Mouse (Mus musculus) kidney, adult 9 months (tissue): ENCODE data around the gene H2-Ab1.
A peak's percentile ranks its signal among the peaks of the same experiment; 100 is the strongest.
"Not testable (repeated sequence)": the region's sequence is repeated elsewhere in the genome, so short reads cannot be mapped to it uniquely, and the experiment has no call there.

ENCODE experiments used
- DNase-seq: peaks from one replicate; pipeline ENCODE4 v3.0.0; 2022

H2-Ab1 gene

GRCm38 (mm10) chr17:34257594-34258375, at the start of gene H2-Ab1:
TSS of gene H2-Ab1 (plus strand) at chr17:34257689.
- DNase-seq = peak; percentile 87

- no peak for DNase-seq
Measured at GRCm38 (mm10) chr17:34207866-34208265, 49.6 kb upstream of the H2-Ab1 start.

DNA sequence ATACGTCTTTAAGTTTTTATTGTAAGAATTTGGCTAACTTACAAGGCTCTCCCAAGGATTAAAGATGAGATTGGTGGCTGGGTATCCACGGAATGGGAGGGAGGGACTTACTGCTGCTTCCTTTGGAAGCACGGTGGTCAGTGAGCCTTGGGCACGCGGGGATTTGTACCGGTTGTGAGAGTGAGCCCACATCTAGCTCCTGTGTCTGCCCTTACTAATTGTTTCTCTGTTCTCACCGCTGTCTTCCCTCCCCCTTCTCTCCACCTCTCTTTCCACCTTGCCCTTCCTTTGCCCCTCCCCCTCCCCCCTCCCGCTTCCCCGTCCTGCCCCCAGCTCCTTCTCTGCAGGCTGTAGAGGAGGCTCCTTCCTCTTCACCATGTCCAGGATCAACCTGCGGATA, 49.1 kb upstream of the H2-Ab1 start:
- DNase-seq = no peak

- DNase-seq = no peak
Measured at GRCm38 (mm10) chr17:34209680-34210079, 47.8 kb upstream of the H2-Ab1 start.

DNA sequence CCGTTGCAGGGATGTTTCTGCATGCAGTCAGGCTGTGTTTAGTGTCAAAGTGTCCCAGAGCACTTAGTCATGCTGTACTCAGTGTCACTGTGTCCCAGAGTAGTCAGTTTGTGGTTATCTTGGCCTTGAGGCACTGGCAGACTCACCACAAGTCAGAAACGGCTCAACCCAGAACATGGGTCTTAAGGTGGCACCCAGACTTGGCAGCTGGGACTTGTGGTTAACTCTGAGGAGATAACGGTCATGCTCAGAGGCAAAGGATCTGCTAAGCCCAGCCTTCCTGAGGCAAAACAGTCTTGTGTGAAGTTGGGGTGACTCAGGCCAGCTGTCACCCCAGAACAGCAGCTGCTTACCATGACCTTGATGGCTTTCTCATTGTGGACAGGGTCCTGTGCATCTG, 46.9 kb upstream of the H2-Ab1 start:
- DNase-seq = no peak

- DNase-seq = no peak
Measured at GRCm38 (mm10) chr17:34211746-34212365, 45.6 kb upstream of the H2-Ab1 start.

- no peak for DNase-seq
Measured at GRCm38 (mm10) chr17:34213936-34214335, 43.6 kb upstream of the H2-Ab1 start.

DNA sequence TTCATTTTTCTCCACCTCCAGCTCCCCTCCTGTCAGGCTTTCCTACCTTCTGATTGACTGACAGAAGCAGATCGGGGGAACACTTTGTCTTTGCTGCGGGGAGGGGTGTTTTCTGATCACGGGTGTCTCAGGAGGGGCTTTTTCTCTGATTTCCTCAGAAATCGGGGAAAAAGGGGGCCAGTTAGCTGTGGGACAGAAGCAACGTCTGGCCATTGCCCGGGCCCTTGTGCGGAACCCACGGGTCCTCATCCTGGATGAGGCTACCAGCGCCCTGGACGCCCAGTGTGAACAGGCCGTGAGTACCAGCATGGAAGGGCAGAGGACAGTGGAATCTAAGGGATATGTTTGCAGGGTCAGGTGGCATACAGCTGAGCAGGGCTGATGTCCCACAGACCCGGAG, 42.3 kb upstream of the H2-Ab1 start:
- no peak for DNase-seq

GRCm38 (mm10) chr17:34217216-34217928, 40.1 kb upstream of the H2-Ab1 start:
- DNase-seq = no peak

DNA sequence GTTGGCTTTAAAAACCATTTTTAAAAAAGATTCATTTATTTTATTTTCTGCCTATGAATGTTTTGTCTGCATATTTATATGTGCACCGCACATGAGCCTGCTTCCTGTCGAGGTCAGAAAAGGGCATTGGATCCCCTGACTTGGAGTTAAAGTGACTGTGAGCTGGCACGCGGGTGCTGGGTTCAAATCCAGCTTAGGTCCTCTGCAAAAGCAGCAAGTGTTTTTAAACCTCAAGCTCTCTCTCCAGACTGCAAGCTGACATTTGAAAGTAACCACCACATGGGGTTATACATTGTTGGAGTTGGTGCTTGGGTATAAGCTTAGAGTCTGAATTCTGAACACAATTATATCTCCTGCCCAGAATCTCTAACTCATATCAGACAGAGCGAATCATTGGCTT, 39.5 kb upstream of the H2-Ab1 start:
- DNase-seq = no peak

- DNase-seq = peak; percentile 91
Measured at GRCm38 (mm10) chr17:34218675-34219074, 38.8 kb upstream of the H2-Ab1 start.

GRCm38 (mm10) chr17:34219096-34219495, 38.4 kb upstream of the H2-Ab1 start:
- DNase-seq = peak; percentile 77

DNA sequence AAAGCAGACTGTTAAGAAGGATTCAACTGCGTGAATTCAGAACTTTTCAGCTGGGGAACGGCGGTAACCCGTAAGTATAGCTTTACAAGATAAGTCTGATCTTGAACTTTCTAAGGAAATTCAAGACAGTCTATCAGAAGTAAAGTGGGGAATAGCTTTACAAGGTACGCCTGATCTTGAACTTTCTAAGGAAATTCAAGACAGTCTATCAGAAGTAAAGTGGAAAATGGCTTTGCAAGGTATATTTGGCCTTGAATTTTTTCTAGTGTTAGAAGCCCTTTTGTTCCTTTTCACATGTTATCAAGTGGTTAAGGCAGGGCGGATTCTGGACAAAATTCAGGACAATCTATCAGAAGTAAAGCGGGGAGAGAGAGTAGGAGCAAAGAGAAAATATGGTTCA, 37.7 kb upstream of the H2-Ab1 start:
- peak; percentile 68 for DNase-seq

DNA sequence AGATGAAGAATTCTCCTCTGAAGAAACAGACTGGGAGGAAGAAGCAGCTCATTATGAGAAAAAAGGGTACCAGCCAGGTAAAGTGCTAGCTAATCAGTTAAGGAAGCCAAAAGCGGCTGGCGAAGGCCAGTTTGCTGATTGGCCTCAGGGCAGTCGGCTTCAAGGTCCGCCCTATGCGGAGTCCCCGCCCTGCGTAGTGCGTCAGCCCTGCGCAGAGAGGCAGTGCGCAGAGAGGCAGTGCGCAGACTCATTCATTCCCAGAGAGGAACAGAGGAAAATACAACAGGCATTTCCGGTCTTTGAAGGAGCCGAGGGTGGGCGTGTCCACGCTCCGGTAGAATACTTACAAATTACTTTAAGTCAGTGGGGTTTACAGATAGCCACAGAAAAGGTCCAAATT, 37.1 kb upstream of the H2-Ab1 start:
- not testable (repeated sequence) for DNase-seq

GRCm38 (mm10) chr17:34224816-34225215, 32.7 kb upstream of the H2-Ab1 start:
- DNase-seq = peak; percentile 56

DNA sequence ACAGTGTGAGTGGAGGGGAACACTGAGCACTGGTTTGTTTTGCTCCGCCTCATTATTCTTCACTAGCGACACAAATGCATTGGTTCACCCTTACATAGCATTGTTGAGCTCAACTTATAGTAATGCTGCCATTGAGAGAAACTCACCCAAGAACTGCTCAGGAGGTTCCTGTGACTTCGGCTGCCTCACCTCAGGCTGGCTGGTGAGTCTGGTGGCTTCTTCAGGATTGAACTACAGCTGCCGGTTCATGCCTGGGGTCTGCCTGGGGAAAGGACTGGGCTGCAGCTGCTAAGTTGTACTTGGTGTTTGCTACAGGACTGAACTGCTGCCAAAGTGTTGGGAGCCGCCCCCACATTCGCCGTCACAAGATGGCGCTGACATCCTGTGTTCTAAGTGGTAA, 32.1 kb upstream of the H2-Ab1 start:
- no peak for DNase-seq

DNA sequence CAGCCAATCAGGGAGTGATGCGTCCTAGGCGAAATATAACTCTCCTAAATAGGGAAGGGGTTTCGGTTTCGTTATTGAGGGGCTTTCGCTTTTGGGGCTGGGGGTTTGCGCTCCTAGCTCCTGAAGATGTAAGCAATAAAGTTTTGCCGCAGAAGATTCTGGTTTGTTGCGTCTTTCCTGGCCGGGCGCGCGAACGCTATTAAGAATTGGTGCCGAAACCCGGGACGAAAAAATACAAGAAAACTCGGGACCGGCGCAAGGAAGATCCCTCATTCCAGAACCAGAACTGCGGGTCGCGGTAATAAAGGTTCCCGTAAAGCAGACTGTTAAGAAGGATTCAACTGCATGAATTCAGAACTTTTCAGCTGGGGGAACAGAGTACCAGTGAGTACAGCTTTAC, 31.6 kb upstream of the H2-Ab1 start:
- DNase-seq = not testable (repeated sequence)

GRCm38 (mm10) chr17:34230971-34231370, 26.5 kb upstream of the H2-Ab1 start:
- not testable (repeated sequence) for DNase-seq

DNA sequence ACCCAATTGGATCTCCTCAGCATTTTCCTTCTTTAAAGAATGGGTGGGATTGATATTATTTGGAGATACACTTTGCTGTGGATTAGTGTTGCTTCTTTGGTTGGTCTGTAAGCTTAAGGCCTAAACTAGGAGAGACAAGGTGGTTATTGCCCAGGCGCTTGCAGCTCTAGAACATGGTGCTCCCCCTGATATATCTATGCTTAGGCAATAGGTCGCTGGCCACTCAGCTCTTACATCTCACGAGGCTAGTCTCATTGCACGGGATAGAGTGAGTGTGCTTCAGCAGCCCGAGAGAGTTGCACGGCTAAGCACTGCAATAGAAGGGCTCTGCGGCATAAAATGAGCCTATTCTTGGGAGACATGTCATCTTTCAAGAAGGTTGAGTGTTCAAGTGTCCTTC, 25.5 kb upstream of the H2-Ab1 start:
- not testable (repeated sequence) for DNase-seq

DNA sequence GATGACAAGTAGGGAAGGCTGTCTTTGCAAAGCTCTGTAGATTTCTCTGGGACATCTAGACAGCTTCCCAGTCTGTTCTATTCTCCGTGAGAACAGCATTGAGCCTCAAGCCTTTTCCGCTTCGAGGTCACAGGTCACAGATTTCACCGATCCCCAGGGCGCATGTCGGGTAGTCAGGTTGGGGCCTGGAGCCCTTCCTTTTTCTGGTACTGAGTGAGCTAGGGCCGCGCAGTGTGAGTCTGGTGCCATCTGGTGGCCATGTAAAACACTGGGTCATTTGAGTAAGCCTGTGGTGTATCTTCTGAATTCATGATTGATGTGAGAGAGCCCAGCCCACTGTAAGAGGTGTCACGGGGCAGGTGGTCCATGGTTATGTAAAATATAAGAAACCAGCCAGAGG, 22.6 kb upstream of the H2-Ab1 start:
- peak; percentile 84 for DNase-seq

DNA sequence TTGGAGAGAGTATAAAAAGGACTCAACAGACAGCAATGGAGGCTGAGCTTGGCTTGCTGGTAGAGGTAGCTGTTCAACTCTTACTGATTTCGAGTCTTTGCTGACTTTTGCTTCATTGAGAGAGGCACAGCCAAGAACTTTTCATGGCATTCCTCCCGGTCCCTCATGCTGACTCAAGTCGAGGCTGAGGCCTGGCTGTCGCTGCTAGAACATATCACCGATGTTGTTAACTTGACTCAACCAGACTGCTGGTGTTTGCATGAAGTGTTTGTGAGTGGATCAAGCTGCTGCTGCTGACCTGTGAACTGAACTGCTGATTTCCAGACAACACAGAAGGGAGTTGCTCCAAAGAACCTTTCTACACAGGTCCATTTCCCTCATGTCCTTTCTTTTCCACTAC, 20.8 kb upstream of the H2-Ab1 start:
- DNase-seq = no peak

DNA sequence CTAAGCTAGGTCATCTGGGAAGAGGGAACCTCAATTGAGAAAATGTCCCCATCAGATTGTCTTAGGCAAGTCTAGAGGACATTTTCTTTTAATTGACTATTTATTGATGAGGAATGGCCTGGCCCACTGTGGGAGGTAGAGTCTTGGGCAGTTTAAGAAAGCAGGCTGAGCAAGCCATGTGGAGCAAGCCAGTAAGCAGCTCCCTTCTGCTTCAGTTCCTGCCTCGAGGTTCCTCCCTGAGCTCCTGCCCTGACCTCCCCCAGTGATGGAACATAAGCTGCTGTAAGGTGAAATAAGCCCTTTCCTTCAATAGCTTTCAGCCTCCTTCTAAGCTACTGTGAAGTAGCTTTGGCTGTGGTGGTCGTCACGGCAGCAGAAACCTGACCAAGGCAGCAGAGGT, 19.7 kb upstream of the H2-Ab1 start:
- DNase-seq = no peak

DNA sequence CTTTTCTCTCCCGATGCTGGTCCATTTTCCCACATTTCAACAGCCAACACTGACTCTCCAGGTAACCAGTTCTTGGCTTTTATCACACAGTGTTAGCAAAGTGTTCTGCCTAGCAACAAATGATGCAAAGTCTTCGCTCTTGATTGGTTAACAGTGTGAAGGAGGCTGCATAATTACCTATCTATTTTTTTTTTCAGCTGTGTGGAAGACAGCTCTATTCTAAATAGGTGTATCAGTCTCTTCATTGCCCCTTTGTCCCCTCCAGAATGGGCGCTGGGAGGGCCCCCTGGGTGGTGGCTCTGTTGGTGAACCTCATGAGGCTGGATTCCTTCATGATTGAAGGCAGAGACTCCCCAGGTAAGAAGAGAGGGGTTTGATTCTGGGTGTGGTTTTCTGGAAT, 18.8 kb upstream of the H2-Ab1 start, which contains the start of gene H2-Ob:
Gene H2-Ob, plus strand, starts transcription at position 198 of the 400 bp plus-strand sequence.
- peak; percentile 74 for DNase-seq

- no peak for DNase-seq
Measured at GRCm38 (mm10) chr17:34239601-34240041, 17.9 kb upstream of the H2-Ab1 start.
